Mouse (Mus musculus): ENCODE measurements at regions not wholly inside any gene's neighbourhood (a gene's known extent, or its start where the extent isn't known, plus 50 kb on each side); places are given as distances from the start of the nearest gene placed in this dataset.

GRCm38 (mm10) chr10:117541487-117541886 is 87.8 kb upstream of the Cpm start:
- DNase-seq: no peak

GRCm38 (mm10) chr10:117540747-117541398 is 88.4 kb upstream of the Cpm start:
- no peak for DNase-seq

GRCm38 (mm10) chr10:117540112-117540594 is 89.1 kb upstream of the Cpm start:
- no peak for DNase-seq

GRCm38 (mm10) chr10:117539532-117539931 is 89.8 kb upstream of the Cpm start:
- DNase-seq: no peak

GRCm38 (mm10) chr10:117538725-117539124 is 90.6 kb upstream of the Cpm start:
- no peak for DNase-seq

- DNase-seq: no peak
Observed at GRCm38 (mm10) chr10:117536769-117537599, 92.3 kb upstream of the Cpm start.

- no peak for DNase-seq
Observed at GRCm38 (mm10) chr10:117535843-117536242, 93.5 kb upstream of the Cpm start.

GRCm38 (mm10) chr10:117534992-117535719 is 94.1 kb upstream of the Cpm start:
- DNase-seq: no peak

GRCm38 (mm10) chr10:117534478-117534877 is 94.8 kb upstream of the Cpm start:
- no peak for DNase-seq

- DNase-seq: no peak
Observed at GRCm38 (mm10) chr10:117533541-117534386, 95.5 kb upstream of the Cpm start.

- no peak for DNase-seq
Observed at GRCm38 (mm10) chr10:117532750-117533540, 96.4 kb upstream of the Cpm start.

GRCm38 (mm10) chr10:117531798-117532747 is 97.2 kb upstream of the Cpm start:
- DNase-seq: no peak

GRCm38 (mm10) chr10:117530859-117531602 is 98.3 kb upstream of the Cpm start:
- no peak for DNase-seq

GRCm38 (mm10) chr10:117530007-117530858 is 99.1 kb upstream of the Cpm start:
- no peak for DNase-seq

- no peak for DNase-seq
Observed at GRCm38 (mm10) chr10:117529269-117530006, 99.9 kb upstream of the Cpm start.

GRCm38 (mm10) chr10:117528575-117529268 is 100.6 kb upstream of the Cpm start:
- DNase-seq: no peak

GRCm38 (mm10) chr10:117527979-117528378 is 101.3 kb upstream of the Cpm start:
- DNase-seq: no peak
